Mouse (Mus musculus) adrenal gland, adult 2 months (tissue): ENCODE measurements around the gene Ifitm7. TPM values are rescaled to one million over a fixed set of nuclear protein-coding genes. Genes with fewer than 3 reads are reported as not detected.
"Not testable (repeated sequence)": the region's sequence is repeated elsewhere in the genome, so short reads cannot be mapped to it uniquely, and the experiment has no call there.

Experiments used
- DNase-seq: peaks from one replicate; pipeline ENCODE4 v3.0.0; 2021
- polyA plus RNA-seq: library from polyadenylated mRNA; depleted of rRNA; stranded (reverse); fragments of >200 nt; gene quantifications from 2 replicates; pipeline ENCODE4 v1.2.3, GENCODE M21; 2012; rRNA removed
- total RNA-seq, 2 experiments: library from RNA; stranded (reverse); gene quantifications; 2 replicates each; pipeline ENCODE4 v1.2.3; 2021

Ifitm7 gene
- total and polyA plus RNA-seq, 3 experiments = not detected

DNA sequence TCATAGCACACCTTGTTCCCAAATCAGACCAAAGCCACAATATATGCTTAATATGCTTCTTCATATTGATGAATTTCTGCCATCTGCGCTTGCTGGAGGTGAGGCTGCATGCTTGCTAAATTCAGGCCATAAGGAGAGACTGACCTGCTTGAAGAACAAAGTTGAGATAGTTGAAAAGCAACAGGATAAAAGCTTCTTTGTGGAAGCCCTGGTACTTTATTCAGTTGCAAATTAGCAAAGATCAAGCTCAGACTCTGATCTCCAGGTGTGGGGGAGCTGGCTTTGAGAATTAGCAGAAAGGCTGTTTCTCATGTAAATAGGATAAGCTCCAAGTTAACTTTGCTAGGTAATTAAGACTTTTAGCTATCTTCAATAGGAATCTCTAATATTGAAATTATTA is 9.7 kb downstream of the Ifitm7 start:
- not testable (repeated sequence) for DNase-seq

DNA sequence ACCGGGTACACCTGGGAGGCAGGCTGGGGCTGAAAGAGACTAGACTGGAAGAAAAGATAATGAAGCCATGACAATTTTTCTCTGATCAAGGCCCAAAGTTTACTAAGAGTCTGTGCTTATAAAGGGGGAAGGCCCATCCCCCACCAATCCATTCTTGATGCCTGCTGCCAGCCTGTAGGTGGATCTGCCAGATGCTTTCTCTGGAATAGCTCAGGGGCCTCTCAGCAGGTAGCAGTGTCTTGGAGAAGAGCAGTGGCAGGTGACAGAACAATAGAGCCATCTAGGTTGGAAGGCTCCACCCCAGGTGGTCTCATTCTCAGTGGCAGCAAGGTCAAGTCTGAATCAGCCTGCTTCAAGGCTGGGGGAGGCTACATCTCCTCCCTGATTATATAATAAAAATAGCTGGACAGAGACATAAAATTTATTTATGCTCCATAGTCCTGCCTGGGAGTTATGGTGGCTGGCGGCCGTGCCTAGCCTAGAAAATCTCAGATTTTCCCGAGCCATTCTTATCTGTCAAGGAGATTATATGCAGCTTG is 10.3 kb downstream of the Ifitm7 start:
- not testable (repeated sequence) for DNase-seq

DNA sequence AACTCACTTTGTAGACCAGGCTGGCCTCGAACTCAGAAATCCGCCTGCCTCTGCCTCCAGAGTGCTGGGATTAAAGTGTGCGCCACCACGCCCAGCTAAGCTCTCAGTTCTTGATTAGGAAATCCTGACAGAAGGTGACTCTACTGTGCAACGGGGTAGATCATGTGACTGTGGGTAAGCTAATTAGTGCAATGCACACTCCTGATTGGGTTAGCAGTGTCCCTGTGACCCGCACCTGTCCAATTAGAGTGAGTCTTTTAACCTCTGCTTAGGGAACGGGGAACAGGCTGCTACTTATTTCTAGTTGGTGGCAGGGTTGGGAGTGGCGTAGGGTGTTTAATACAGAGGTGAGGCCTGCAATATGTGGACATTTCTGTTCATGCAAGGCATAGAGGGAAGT is 14.6 kb downstream of the Ifitm7 start:
- no peak for DNase-seq

DNA sequence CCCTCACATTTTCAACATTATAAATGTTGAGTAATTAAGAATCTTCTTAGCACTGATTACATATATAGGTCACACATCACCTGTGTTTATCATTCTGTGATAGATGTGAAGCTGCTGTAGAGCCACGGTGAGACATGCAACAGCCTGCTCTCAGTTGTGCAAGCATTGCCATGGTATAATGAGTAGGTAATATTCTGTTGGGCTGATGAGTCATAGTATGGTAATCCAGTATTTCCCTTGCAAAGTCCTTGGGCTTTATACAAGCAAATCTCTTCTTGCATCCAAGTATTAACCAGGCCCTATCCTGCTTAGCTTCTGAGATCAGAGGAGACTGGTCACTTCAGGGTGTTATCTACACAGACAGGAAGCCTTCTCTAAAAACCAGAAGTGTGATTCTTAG is 17.6 kb downstream of the Ifitm7 start:
- peak; percentile 32 for DNase-seq

DNA sequence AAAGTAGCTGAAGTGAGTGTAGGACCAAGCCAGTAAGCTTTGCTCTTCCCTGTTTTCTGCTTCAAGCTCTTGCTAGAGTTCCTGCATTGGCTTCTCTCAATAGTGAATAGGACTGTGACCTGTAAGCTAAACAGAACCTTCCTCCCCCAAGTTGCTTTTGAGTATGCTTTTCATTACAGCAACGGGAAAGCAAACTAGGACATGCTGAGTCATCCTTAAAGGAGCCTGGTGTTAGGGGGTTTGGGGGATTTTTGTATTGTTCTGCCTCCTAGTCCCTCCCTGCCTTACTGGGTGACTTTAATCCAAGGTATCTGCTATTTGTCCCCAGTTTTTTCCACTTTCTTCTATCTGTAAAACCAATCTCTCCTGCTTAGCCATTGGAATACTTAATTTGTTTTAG is 24.6 kb downstream of the Ifitm7 start:
- no peak for DNase-seq

DNA sequence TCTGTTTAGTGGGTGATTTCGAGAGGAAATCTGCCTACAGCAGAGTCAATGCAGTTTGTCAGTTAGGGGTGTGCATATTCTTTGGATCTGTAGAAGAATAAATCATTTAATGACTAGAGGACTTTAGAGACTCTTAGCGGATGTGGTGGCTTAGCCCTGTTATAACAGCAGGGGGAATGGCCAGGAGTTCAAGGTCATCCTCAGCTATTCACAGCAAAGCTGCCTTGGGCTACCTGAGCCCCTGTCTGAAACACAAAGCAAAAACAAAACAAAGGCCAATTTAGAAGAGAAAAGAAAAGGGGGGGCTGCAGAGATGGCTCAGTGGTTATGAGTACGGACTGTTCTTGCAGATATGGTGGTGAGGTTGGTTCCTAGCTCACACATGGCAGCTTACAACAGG is 35.4 kb downstream of the Ifitm7 start:
- DNase-seq = no peak

DNA sequence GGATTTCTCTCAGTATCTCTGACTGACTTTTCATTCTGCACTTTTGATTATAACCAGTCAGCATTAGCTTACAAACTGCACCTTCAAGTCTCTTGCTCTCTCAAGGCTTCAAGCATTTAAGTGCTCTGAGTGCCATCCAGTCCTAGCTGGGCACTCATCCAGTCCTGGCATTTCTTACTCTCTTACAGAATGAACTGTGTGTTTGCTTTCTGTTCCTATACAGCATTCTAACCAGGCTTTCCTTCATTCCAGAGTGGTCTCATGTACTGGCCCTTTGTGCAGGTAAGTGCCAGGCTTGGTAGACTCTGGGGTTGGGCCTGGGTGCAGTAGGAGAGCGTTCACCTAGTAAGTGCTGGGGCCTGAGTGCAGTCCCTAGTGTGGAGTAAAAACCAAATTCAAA is 40.4 kb downstream of the Ifitm7 start:
- DNase-seq = no peak

DNA sequence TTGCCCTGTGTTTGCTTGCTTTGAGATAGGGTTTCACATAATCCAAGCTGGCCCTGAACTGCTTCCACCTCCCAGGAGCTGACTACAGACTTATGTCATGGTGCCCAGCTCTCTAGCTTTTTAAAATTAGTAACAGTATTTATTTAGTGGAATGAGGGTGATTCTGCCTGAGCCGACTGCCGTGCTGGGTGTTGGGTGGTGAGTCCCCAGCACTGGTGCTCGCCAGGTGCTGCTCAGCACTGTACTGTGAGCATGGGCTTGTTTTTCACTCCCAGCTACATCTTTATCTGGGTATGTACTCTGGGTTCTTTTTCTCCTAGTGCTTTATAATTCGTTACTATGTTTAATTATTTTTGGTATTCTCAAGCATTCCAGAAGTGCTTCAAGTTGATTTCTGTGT is 41.5 kb downstream of the Ifitm7 start:
- no peak for DNase-seq

DNA sequence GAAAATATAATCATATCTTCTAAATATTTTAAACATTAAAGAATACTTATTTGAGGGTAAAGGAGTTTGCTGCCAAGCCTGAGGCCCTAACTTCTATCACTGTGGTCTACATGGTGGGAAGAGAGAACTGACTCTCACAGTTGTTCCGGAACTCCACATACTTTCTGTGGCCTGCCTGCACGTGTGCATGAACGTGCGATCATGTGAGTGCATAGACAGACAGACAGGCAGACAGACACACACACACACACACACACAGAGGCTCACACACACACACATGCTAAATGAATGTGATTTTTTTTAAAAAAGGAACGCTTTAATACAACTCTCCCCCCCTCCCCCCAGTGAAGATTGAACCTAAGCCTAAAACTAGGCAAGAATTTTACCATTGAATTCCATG is 41.9 kb downstream of the Ifitm7 start:
- DNase-seq = no peak

DNA sequence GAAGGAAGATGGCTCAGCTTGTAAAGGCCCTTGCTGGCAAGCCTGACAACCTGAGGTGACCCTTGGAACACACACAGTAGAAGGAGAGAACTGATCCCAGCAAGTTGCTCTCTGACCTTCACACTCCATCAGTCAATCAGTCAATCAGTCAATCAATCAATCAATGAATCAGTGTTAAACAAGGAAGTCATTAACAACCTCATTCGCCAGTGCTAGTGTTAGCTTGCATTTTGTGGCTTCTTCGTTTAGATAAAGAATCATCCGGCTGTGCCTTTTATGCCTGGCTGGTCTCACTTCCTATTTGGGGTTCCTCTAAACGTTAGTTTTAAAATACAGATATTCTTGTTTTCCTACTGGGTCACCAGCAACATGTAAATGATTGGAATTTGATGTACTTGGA is 42.5 kb downstream of the Ifitm7 start:
- DNase-seq = no peak

DNA sequence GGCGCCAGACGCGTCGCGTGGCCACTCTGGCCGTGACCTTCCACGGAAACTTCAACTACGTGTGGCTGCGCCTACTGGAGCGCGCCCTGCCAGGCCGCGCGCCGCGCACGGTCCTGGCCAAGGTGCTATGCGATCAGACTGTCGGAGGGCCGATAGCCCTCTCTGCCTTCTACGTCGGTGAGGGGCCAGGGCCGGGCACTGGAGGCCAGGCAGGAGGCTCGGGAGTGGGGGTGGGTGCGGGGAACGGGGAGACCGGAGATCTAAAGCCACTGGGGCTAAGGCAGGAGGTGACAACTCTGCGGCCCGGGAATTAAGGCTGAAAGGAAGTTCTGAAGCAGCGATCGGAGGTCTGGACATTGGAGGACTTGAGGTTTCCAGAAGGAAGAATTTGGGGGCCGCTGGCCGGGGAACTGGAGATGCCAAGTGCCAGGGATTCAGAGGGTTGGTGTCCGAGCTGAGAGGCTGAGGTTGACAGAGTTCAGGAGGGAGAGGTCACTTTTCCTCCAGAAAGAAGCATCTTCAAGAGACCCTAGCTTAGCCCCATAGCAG is 45.8 kb downstream of the Ifitm7 start:
- no peak for DNase-seq

DNA sequence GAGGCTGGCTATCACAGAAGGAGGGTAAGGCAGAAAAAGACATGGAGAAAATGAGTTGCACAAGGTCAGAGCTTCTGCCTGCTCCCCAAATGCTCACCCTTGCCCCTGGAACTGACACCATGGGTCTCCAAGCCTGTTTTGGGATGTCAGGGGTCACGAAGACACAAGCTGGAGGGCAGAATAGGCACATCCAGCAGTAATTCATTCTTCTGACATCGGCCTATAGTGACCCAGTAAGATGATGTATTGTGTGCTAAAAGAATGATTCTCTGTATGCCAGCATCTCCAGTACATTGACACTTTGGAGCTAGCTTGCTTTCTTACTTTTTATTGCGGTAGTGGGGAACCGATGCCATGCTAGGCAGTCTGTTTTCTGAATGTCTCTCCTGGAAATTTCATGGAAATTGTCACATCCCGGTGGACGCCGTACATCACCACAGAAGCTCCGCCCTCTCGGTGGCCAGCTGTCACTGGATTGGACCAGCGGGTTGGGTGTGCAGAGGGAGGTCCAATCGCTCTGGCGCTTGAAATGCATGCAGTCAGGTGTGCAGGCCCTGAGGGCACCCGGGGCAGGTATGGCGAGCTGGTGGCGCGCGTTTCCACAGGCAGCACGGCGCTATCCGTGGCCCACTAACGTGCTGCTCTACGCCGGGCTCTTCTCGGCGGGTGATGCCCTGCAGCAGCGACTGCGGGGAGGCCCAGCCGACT is 46.4 kb downstream of the Ifitm7 start:
- peak; percentile 82 for DNase-seq

Other genes starting within 250 kb of the Ifitm7 start
- gene Rrn3, start 206.2 kb downstream of the Ifitm7 start, total RNA-seq = 10 to 100 TPM; 43.9 to 48.0 TPM
- gene Rrn3, start 206.2 kb downstream of the Ifitm7 start, polyA plus RNA-seq = 9.4 and 17.2 TPM in 2 replicates
- gene Ntan1, start 168.0 kb downstream of the Ifitm7 start, total RNA-seq = 10 to 100 TPM; 54.7 to 61.5 TPM
- 37.4 and 38.2 TPM in 2 replicates for gene Ntan1, start 168.0 kb downstream of the Ifitm7 start, polyA plus RNA-seq
- gene Pdxdc1, start 83.8 kb downstream of the Ifitm7 start, total RNA-seq = 100 to 1,000 TPM in 1 of 2 experiments, 10 to 100 TPM in 1; 81.1 to 107 TPM
- 31.1 and 36.8 TPM in 2 replicates for gene Pdxdc1, start 83.8 kb downstream of the Ifitm7 start, polyA plus RNA-seq
- 10 to 100 TPM; 10.5 to 12.3 TPM for gene Mpv17l, start 83.7 kb downstream of the Ifitm7 start, total RNA-seq
- 7.2 and 7.5 TPM in 2 replicates for gene Mpv17l, start 83.7 kb downstream of the Ifitm7 start, polyA plus RNA-seq
- gene 2900011O08Rik, start 284 bp downstream of the Ifitm7 start, total RNA-seq = 1 to 10 TPM in 1 of 2 experiments, under 1 TPM in 1; 0.86 to 1.2 TPM
- gene 2900011O08Rik, start 284 bp downstream of the Ifitm7 start, polyA plus RNA-seq = 0.89 and 1.6 TPM in 2 replicates
- gene Nde1, start 176.4 kb upstream of the Ifitm7 start, total RNA-seq = 10 to 100 TPM; 35.8 to 45.5 TPM
- 36.3 and 39.3 TPM in 2 replicates for gene Nde1, start 176.4 kb upstream of the Ifitm7 start, polyA plus RNA-seq
- gene Marf1, start 176.5 kb upstream of the Ifitm7 start, total RNA-seq = 100 to 1,000 TPM in 1 of 2 experiments, 10 to 100 TPM in 1; 84.4 to 127 TPM
- gene Marf1, start 176.5 kb upstream of the Ifitm7 start, polyA plus RNA-seq = 13.2 and 17.0 TPM in 2 replicates